Mouse (Mus musculus) liver, embryonic 11.5 days (tissue): ENCODE data around the gene Mgll. TPM values are rescaled to one million over a fixed set of nuclear protein-coding genes. Genes with fewer than 3 reads are reported as not detected.

Experiments
- ATAC-seq: fragments of 200-750 bp; cut with Nextera tagmentation; replicated peaks from 2 replicates; pipeline ENCODE4 v1.8.0; 2017; ENCODE audit warnings: moderate number of reproducible peaks, mild to moderate bottlenecking, moderate TSS enrichment, moderate library complexity; ENCODE audit not compliant: low FRiP score
- DNase-seq: peaks from one replicate; pipeline ENCODE4 v3.0.0-alpha.2; 2017; ENCODE audit warnings: low spot score
- H3K27ac ChIP-seq: fragments of 300-500 bp; sonication (generic); 2 replicates; pipeline ENCODE4 v1.5.1; 2014; ENCODE audit warnings: mild to moderate bottlenecking, low read depth, low read length, control low read depth
- H3K27me3 ChIP-seq: fragments of 300-500 bp; sonication (generic); replicated peaks from 2 replicates; pipeline ENCODE4 v1.6.1; 2014; ENCODE audit warnings: low read length, mixed read lengths; ENCODE audit not compliant: control insufficient read depth, insufficient read depth
- H3K36me3 ChIP-seq: fragments of 300-500 bp; sonication (generic); 2 replicates; pipeline ENCODE4 v1.6.1; 2014; ENCODE audit warnings: mild to moderate bottlenecking, low read length, moderate library complexity, mixed read lengths; ENCODE audit not compliant: control insufficient read depth, insufficient read depth
- H3K4me1 ChIP-seq: fragments of 300-500 bp; sonication (generic); replicated peaks from 2 replicates; pipeline ENCODE4 v1.6.1; 2014; ENCODE audit warnings: low read length, mixed read lengths; ENCODE audit not compliant: control insufficient read depth, insufficient read depth
- H3K4me2 ChIP-seq: fragments of 300-500 bp; sonication (generic); 2 replicates; pipeline ENCODE4 v1.6.1; 2014; ENCODE audit warnings: mild to moderate bottlenecking, control low read depth, moderate library complexity
- H3K4me3 ChIP-seq: fragments of 300-500 bp; sonication (generic); 2 replicates; pipeline ENCODE4 v1.5.1; 2014; ENCODE audit warnings: low read depth, low read length, control low read depth
- H3K9ac ChIP-seq: fragments of 300-500 bp; sonication (generic); 2 replicates; pipeline ENCODE4 v1.6.1; 2014; ENCODE audit warnings: low read depth, low read length, control low read depth
- H3K9me3 ChIP-seq: fragments of 300-500 bp; sonication (generic); 2 replicates; pipeline ENCODE4 v1.6.1; 2016; ENCODE audit warnings: low read length, inconsistent platforms, mixed read lengths; ENCODE audit not compliant: control insufficient read depth
- WGBS: fragments of 180-500 bp; shearing (Covaris S2); extraction: QIAGEN DNeasy Blood & Tissue Kit; methylation state at CpG from one replicate; pipeline ENCODE4 v1.1.7; 2014; 5-methylcytosine and 5-hydroxymethylcytosine counted together
- polyA plus RNA-seq: library from polyadenylated mRNA; unstranded; fragments of >200 nt; fragmentation: Nextera tagmentation; extraction: Ambion mirVana; gene quantifications from 2 replicates; pipeline ENCODE4 v1.2.1, GENCODE M21; 2014

The Mgll gene
- polyA plus RNA-seq, 1 experiment from 2014 or later, result 22.2 TPM

- no peak for DNase-seq
- no peak for ATAC-seq
- Histone ChIP-seq H3K4me2 (no peak overlapping the region), H3K27ac (no peak overlapping the region), H3K4me1 (no peaks in the 10 kb centered on the region; the same call in 1 of the 2 replicates), H3K9ac (no peak overlapping the region), H3K4me3 (no peak overlapping the region), H3K36me3 (no peaks in the 10 kb centered on the region), H3K27me3 (no peaks in the 10 kb centered on the region), H3K9me3 (no peaks in the 10 kb centered on the region)
- WGBS, result 67% methylated on average over 5 of the region's 5 CpGs
Measured at GRCm38 (mm10) chr6:88854509-88854908, 130.3 kb downstream of the Mgll start.

GRCm38 (mm10) chr6:88855636-88856035, 131.4 kb downstream of the Mgll start:
- no peak overlapping the region for H3K4me3 ChIP-seq
- H3K4me1 ChIP-seq, result no peaks in the 10 kb centered on the region; the same call in 1 of the 2 replicates
- no peaks in the 10 kb centered on the region for H3K36me3 ChIP-seq
- no peaks in the 10 kb centered on the region for H3K27me3 ChIP-seq
- WGBS, result 17% methylated on average over 5 of the region's 5 CpGs
- H3K27ac ChIP-seq, result no peak overlapping the region
- DNase-seq (no peak), ATAC-seq (0 out of 2 replicates have a peak, but pooled peaks have one; percentile 33)
- H3K9me3 ChIP-seq, result no peaks in the 10 kb centered on the region
- H3K9ac ChIP-seq, result no peak overlapping the region
- no peak overlapping the region for H3K4me2 ChIP-seq

- no peaks in the 10 kb centered on the region for H3K36me3 ChIP-seq
- no peaks in the 10 kb centered on the region for H3K27me3 ChIP-seq
- no peaks in the 10 kb centered on the region for H3K9me3 ChIP-seq
- 38% methylated on average over 9 of the region's 9 CpGs for WGBS
- H3K4me1 ChIP-seq, result no peaks in the 10 kb centered on the region; the same call in 1 of the 2 replicates
- H3K27ac ChIP-seq, result no peak overlapping the region
- ATAC-seq, result no peak
- H3K4me2 ChIP-seq, result no peak overlapping the region
- no peak overlapping the region for H3K4me3 ChIP-seq
- H3K9ac ChIP-seq, result no peak overlapping the region
- no peak for DNase-seq
Measured at GRCm38 (mm10) chr6:88857249-88857648, 133.0 kb downstream of the Mgll start.

GRCm38 (mm10) chr6:88857830-88858229, 133.6 kb downstream of the Mgll start:
- H3K4me1 ChIP-seq, result no peaks in the 10 kb centered on the region; the same call in 1 of the 2 replicates
- H3K9ac ChIP-seq, result no peak overlapping the region
- H3K9me3 ChIP-seq, result no peaks in the 10 kb centered on the region
- H3K4me2 ChIP-seq, result no peak overlapping the region
- ATAC-seq (no peak), DNase-seq (no peak)
- no peaks in the 10 kb centered on the region for H3K27me3 ChIP-seq
- no peak overlapping the region for H3K4me3 ChIP-seq
- H3K36me3 ChIP-seq, result no peaks in the 10 kb centered on the region
- no peak overlapping the region for H3K27ac ChIP-seq
- WGBS, result 79% methylated on average over 6 of the region's 6 CpGs

GRCm38 (mm10) chr6:88858341-88858740, 134.1 kb downstream of the Mgll start:
- ATAC-seq, result no peak
- H3K27ac ChIP-seq, result no peak overlapping the region
- H3K4me2 ChIP-seq, result no peak overlapping the region
- H3K9me3 ChIP-seq, result no peaks in the 10 kb centered on the region
- H3K4me1 ChIP-seq, result no peaks in the 10 kb centered on the region; the same call in 1 of the 2 replicates
- DNase-seq, result no peak
- H3K27me3 ChIP-seq, result no peaks in the 10 kb centered on the region
- no peak overlapping the region for H3K4me3 ChIP-seq
- no peaks in the 10 kb centered on the region for H3K36me3 ChIP-seq
- 69% methylated on average over 7 of the region's 7 CpGs for WGBS
- no peak overlapping the region for H3K9ac ChIP-seq

- no peak for DNase-seq
- Histone ChIP-seq H3K4me3 (no peak overlapping the region), H3K9ac (no peak overlapping the region), H3K4me1 (no peaks in the 10 kb centered on the region), H3K27ac (no peak overlapping the region), H3K4me2 (no peak overlapping the region), H3K36me3 (no peaks in the 10 kb centered on the region), H3K9me3 (no peaks in the 10 kb centered on the region), H3K27me3 (no peaks in the 10 kb centered on the region)
- WGBS, result 15% methylated on average over 2 of the region's 2 CpGs
- ATAC-seq, result peak; percentile 62
Measured at GRCm38 (mm10) chr6:88860914-88861313, 136.7 kb downstream of the Mgll start.

- Histone ChIP-seq H3K9me3 (no peaks in the 10 kb centered on the region), H3K36me3 (no peaks in the 10 kb centered on the region), H3K9ac (no peak overlapping the region), H3K4me1 (no peaks in the 10 kb centered on the region), H3K4me2 (no peak overlapping the region), H3K4me3 (no peak overlapping the region), H3K27ac (no peak overlapping the region), H3K27me3 (0 out of 2 replicates have a peak, but pooled peaks cover 3% of the 10 kb centered on the region)
- DNase-seq (no peak), ATAC-seq (no peak)
- whole genome bisulfite sequencing, result 77% methylated on average over 7 of the region's 7 CpGs
Measured at GRCm38 (mm10) chr6:88865704-88866103, 141.5 kb downstream of the Mgll start.

GRCm38 (mm10) chr6:88869459-88869858, 145.2 kb downstream of the Mgll start:
- Histone ChIP-seq H3K4me3 (no peak overlapping the region), H3K27me3 (peaks cover 32% of the 10 kb centered on the region), H3K9me3 (no peaks in the 10 kb centered on the region), H3K27ac (no peak overlapping the region), H3K36me3 (no peaks in the 10 kb centered on the region), H3K4me2 (no peak overlapping the region), H3K4me1 (no peaks in the 10 kb centered on the region; the same call in 1 of the 2 replicates), H3K9ac (no peak overlapping the region)
- ATAC-seq (no peak), DNase-seq (no peak)
- 82% methylated on average over 7 of the region's 7 CpGs for WGBS

- H3K27ac ChIP-seq, result no peak overlapping the region
- H3K4me2 ChIP-seq, result no peak overlapping the region
- no peaks in the 10 kb centered on the region for H3K36me3 ChIP-seq
- H3K9me3 ChIP-seq, result 0 out of 2 replicates have a peak, but pooled peaks cover 2% of the 10 kb centered on the region
- H3K4me3 ChIP-seq, result no peak overlapping the region
- DNase-seq, result no peak
- H3K9ac ChIP-seq, result no peak overlapping the region
- no peak for ATAC-seq
- H3K4me1 ChIP-seq, result no peaks in the 10 kb centered on the region; the same call in 1 of the 2 replicates
- 76% methylated on average over 4 of the region's 4 CpGs for WGBS
- H3K27me3 ChIP-seq, result peaks cover 43% of the 10 kb centered on the region
Measured at GRCm38 (mm10) chr6:88870594-88870993, 146.4 kb downstream of the Mgll start.
